Mouse (Mus musculus) bone marrow macrophage, adult 2 months (primary cell): Measurements from ENCODE around the gene Txnip.

ENCODE experiments used
- CTCF ChIP-seq: IDR thresholded peaks from 2 replicates; pipeline ENCODE4 v1.5.1; 2012; ENCODE audit warnings: low read depth, mild to moderate bottlenecking, low read length, moderate library complexity
- POLR2A ChIP-seq: IDR thresholded peaks from 2 replicates; pipeline ENCODE4 v1.6.1; 2012; ENCODE audit warnings: mild to moderate bottlenecking, low read depth, low read length, borderline replicate concordance

DNA sequence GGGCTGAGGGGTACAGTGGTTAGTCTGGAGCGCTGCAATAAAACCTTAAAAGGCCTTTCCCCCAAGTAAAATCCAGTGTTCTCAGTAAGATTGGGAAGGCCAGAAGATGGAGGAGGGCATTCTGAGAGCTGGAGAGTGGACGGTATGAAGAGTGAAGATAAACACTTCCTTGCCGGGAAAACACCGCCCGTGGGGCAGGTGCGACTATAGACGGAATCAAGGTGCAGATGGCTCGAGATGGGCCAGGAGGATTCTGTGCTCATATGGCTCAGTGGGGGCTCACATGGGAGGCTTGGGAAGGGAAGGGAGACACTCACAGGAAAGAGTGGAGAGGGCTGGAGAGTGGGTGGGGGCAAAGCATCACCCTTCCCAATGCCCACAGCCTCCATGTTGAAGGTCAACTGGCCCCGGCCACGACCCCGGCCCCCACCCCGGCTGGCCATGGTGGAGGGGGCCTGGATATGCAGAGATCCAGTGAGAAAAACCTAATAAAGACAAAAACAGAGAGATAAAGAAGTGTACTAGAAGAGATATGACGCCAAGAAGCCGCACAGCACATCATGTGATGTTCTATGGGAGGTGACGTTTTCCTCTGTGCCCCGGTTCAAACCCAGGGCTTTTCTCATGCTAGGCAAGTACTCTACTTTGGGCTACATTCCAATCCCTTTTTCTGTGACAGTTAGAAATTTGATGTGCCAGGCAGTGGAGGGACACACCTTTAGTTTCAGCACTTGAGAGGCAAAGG lies 24.2 kb downstream of the Txnip start:
- no peak for TF ChIP-seq CTCF
- no peak for TF ChIP-seq POLR2A
